Mouse (Mus musculus) CD8-positive naive resting alpha-beta T cell, adult 2 months (primary cell): ENCODE measurements around the gene Gm42372.

Experiments
- DNase-seq, 2 experiments: peaks; one replicate each; pipeline ENCODE4 v3.0.0; 2022; ENCODE audit warnings: low read depth in 2 of 2, low spot score in 2 of 2

Gm42372 gene

GRCm38 (mm10) chr7:17028923-17029322 is 46.0 kb downstream of the Gm42372 start:
- DNase-seq = no peak

DNA sequence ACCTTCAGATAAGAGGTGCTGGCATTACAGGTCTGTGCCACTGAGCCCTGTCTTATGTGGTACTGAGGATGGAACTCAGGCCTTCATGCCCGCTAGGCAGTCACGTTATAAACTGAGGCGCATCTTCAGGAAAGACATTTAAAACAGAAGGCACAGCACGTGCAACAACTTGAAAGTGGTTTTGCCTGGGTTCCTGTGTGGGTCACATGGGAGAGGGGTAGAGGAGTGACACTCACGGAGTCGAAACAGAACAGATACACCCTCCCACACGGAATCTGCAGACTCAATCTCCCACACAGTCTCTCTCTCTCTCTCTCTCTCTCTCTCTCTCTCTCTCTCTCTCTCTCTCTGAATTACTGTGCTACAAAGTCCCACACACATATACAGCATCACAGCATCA is 47.4 kb downstream of the Gm42372 start:
- DNase-seq = no peak
